In genomic region chr2:168095077-168095476, GRCm38 (mm10) we compare ENCODE assay signal across 8 mouse cellular contexts. TPM values are rescaled to one million over a fixed set of nuclear protein-coding genes. Genes with fewer than 3 reads are reported as not detected.
A peak's percentile ranks its signal among the peaks of the same experiment; 100 is the strongest.
DNase-seq lines count a peak whose midpoint lies in the region; ATAC-seq and TF ChIP-seq lines count a peak whose summit lies in the region.

No protein-coding gene starts in this region.

- H3K79me2 ChIP-seq in heart, adult 2 months (replicated peaks; ENCODE audit: control insufficient read depth, insufficient read depth, low read length), result no peaks in the 10 kb centered on the region

- ATAC-seq in stomach, postnatal 0 days (ENCODE audit: low FRiP score, low TSS enrichment), result peak; percentile 54

- H3K4me1 ChIP-seq in heart, adult 2 months (ENCODE audit: control insufficient read depth, insufficient read depth, low read length), result no peaks in the 10 kb centered on the region
- 0 out of 2 replicates have a peak, but pooled peaks cover 8% of the 10 kb centered on the region for H3K4me1 ChIP-seq in stomach, postnatal 0 days (replicated peaks; ENCODE audit: control insufficient read depth, insufficient read depth)

- H3K4me2 ChIP-seq in stomach, postnatal 0 days (replicated peaks; ENCODE audit: low read depth), result no peak overlapping the region

- no peaks in the 10 kb centered on the region for H3K9me3 ChIP-seq in stomach, postnatal 0 days (ENCODE audit: control insufficient read depth, low read length)

- no peak overlapping the region for H3K4me3 ChIP-seq in heart, adult 2 months
- H3K4me3 ChIP-seq in stomach, postnatal 0 days (ENCODE audit: low read depth, low read length), result no peak overlapping the region

- intact Hi-C loops in heart, adult 2 months (cut with DNase I), result loop anchor here (5.0 to 10.0 kb wide), 2 partner anchors 108 to 410 kb away; partner anchors contain the start of genes Cebpb and Tmem189

- no peaks in the 10 kb centered on the region for H3K36me3 ChIP-seq in heart, adult 2 months (ENCODE audit: control insufficient read depth, insufficient read depth, low read length)
- H3K36me3 ChIP-seq in stomach, postnatal 0 days (ENCODE audit: control insufficient read depth, insufficient read depth, low read length), result peaks cover 4% of the 10 kb centered on the region

- TF ChIP-seq EP300 in heart, adult 2 months (IDR thresholded peaks at IDR 0.05; ENCODE audit: insufficient read depth, low read depth, low read length), result no peak
- no peak for TF ChIP-seq EP300 in stomach, postnatal 0 days (optimal IDR thresholded peaks at IDR 0.05)

- DNase-seq in heart, adult 11 months, result peak; percentile 91
- no peak for DNase-seq in heart, adult 2 months
- DNase-seq in right cerebral cortex, postnatal 10 days (ENCODE audit: low spot score in 2 of 2), result peak; percentile 80 to 84
- no peak for DNase-seq in right cerebral cortex, postnatal 25 days
- DNase-seq in kidney, postnatal 36 days, result peak; percentile 87 to 91
- peak; percentile 86 for DNase-seq in stomach, postnatal 0 days (ENCODE audit: low spot score)
- no peak for DNase-seq in spleen, postnatal 4 days (ENCODE audit: low spot score in 2 of 2)
- DNase-seq in cerebellum, postnatal 14 days, result no peak

- no peak for TF ChIP-seq POLR2A in heart, adult 2 months (IDR thresholded peaks at IDR 0.05; ENCODE audit: insufficient read depth, low read depth, low read length)

- no peak overlapping the region for H3K27ac ChIP-seq in heart, adult 2 months
- peak overlapping the region; percentile 81 for H3K27ac ChIP-seq in stomach, postnatal 0 days (replicated peaks)

- TF ChIP-seq CTCF in heart, adult 2 months (IDR thresholded peaks at IDR 0.05), result no peak
- no peak for TF ChIP-seq CTCF in stomach, postnatal 0 days (IDR thresholded peaks at IDR 0.05; ENCODE audit: low read depth)

- no peak overlapping the region for H3K9ac ChIP-seq in heart, adult 2 months (ENCODE audit: low read depth, low read length)
- H3K9ac ChIP-seq in stomach, postnatal 0 days (ENCODE audit: low read length), result 0 out of 2 replicates have a peak overlapping the region, but pooled peaks have one; percentile 31

- WGBS in heart, adult 2 months, result 44% methylated on average over 8 of the region's 8 CpGs
- WGBS in stomach, postnatal 0 days, result 22% methylated on average over 8 of the region's 8 CpGs

- no peaks in the 10 kb centered on the region for H3K27me3 ChIP-seq in heart, adult 2 months (ENCODE audit: control insufficient read depth, insufficient read depth, low read length)
- no peaks in the 10 kb centered on the region for H3K27me3 ChIP-seq in stomach, postnatal 0 days (ENCODE audit: control insufficient read depth, insufficient read depth, low read length)

RNA-seq across cellular contexts. Expression of gene Pard6b, which starts 14.3 kb away (rescaled TPM):
- 1 to 10 TPM; 2.0 to 2.2 TPM for total RNA-seq in heart, adult 2 months (2021)
- 2.4 TPM in 2 replicates for polyA plus RNA-seq in heart, adult 2 months (2012; rRNA removed)
- 11.8 and 12.3 TPM in 2 replicates for polyA plus RNA-seq in stomach, postnatal 0 days (2015; fragmentation: Nextera tagmentation; extraction: Ambion mirVana)

Comparison
In these comparisons a context has a peak if more than half of its experiments do, and no peak if none do; other contexts are left out.
1. DNase-seq: peak in heart, adult 11 months (single experiment), right cerebral cortex, postnatal 10 days (2 of 2), kidney, postnatal 36 days (2 of 2) and stomach, postnatal 0 days (single experiment); none in heart, adult 2 months (0 of 2), right cerebral cortex, postnatal 25 days (single experiment), spleen, postnatal 4 days (0 of 2) and cerebellum, postnatal 14 days (0 of 2).